Mouse (Mus musculus) E14TG2a.4 (cell line): Measurements from ENCODE around the gene Crygn.

ENCODE experiments used
- CTCF ChIP-seq: conservative IDR thresholded peaks from 2 replicates; pipeline ENCODE4 v1.5.1; 2014; ENCODE audit warnings: low read length
- POU5F1 ChIP-seq: IDR thresholded peaks from 2 replicates; pipeline ENCODE4 v1.6.1; 2014; ENCODE audit warnings: low read length, borderline replicate concordance

DNA sequence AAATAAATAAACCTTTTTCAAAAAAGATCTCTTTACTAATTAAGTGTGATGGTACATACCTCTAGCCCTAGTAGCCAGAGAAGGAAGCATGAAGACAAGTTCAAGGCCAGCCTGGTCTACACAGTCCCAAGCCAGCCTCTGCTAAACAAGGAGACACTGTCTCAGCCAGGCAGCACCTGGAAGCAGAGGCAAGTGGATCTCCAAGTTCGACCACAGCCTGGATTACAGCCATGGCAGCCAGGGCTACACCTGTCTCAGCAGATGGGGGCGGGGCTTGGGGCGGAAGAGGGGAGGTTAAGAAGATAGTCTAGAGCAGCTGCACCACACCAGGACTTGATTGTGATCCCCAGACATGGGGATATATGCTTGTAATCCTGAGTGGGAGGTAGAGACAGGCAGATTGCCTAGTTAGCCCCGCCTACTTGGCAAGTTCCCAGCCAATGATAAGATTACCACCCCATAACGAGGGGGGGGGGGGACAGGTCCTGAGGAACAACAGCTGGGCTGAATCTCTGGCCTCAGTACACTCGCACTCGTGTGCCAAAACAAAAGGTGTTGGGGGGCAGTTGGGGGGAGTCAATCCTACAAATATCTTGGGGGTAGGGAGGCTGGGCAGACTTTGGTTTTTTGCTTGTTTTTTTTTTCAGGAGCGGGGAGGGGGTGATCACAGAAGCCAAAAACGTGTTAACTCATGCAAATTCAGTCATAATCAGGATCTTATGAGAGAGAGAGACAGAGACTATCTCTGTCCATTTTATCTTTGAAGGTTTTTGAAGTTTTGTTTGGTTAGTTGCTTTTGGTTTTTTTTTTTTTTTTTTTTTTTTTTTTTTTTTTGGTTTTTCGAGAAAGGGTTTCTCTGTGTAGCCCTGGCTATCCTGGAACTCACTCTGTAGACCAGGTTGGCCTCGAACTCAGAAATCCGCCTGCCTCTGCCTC, 30.6 kb downstream of the Crygn start:
- TF ChIP-seq CTCF (no peak), POU5F1 (no peak)
